Mouse (Mus musculus) cerebellum, adult 9-11 months (tissue): ENCODE measurements around the gene Rpl29.

Experiments used
- DNase-seq: peaks from one replicate; pipeline ENCODE4 v3.0.0; 2022

The Rpl29 gene

GRCm38 (mm10) chr9:106429221-106430014 lies at the start of gene Rpl29:
Rpl29 (plus strand) TSS chr9:106429454.
- peak; percentile 95 for DNase-seq

- DNase-seq, result peak; percentile 29
Observed at GRCm38 (mm10) chr9:106386181-106386864, 42.9 kb upstream of the Rpl29 start.

GRCm38 (mm10) chr9:106392828-106393527 lies 36.3 kb upstream of the Rpl29 start:
- no peak for DNase-seq

- DNase-seq, result no peak
Observed at GRCm38 (mm10) chr9:106393548-106393947, 35.7 kb upstream of the Rpl29 start.

GRCm38 (mm10) chr9:106394649-106395602 lies 34.3 kb upstream of the Rpl29 start:
- DNase-seq, result no peak

GRCm38 (mm10) chr9:106397733-106398132 lies 31.5 kb upstream of the Rpl29 start:
- no peak for DNase-seq

GRCm38 (mm10) chr9:106398667-106399311 lies 30.5 kb upstream of the Rpl29 start:
- no peak for DNase-seq

GRCm38 (mm10) chr9:106399808-106400207 lies 29.4 kb upstream of the Rpl29 start:
- DNase-seq, result no peak

GRCm38 (mm10) chr9:106402149-106402548 lies 27.1 kb upstream of the Rpl29 start:
- no peak for DNase-seq

- no peak for DNase-seq
Observed at GRCm38 (mm10) chr9:106402607-106403375, 26.5 kb upstream of the Rpl29 start.

GRCm38 (mm10) chr9:106405275-106405674 lies 24.0 kb upstream of the Rpl29 start:
- DNase-seq, result no peak

- DNase-seq, result no peak
Observed at GRCm38 (mm10) chr9:106406443-106407078, 22.7 kb upstream of the Rpl29 start.

GRCm38 (mm10) chr9:106409096-106409495 lies 20.2 kb upstream of the Rpl29 start:
- DNase-seq, result no peak

- no peak for DNase-seq
Observed at GRCm38 (mm10) chr9:106410086-106410650, 19.1 kb upstream of the Rpl29 start.

- no peak for DNase-seq
Observed at GRCm38 (mm10) chr9:106411091-106411594, 18.1 kb upstream of the Rpl29 start.

- no peak for DNase-seq
Observed at GRCm38 (mm10) chr9:106411729-106412128, 17.5 kb upstream of the Rpl29 start.

- DNase-seq, result no peak
Observed at GRCm38 (mm10) chr9:106412210-106412609, 17.0 kb upstream of the Rpl29 start.

GRCm38 (mm10) chr9:106413606-106414005 lies 15.6 kb upstream of the Rpl29 start:
- DNase-seq, result no peak

GRCm38 (mm10) chr9:106416826-106417225 lies 12.4 kb upstream of the Rpl29 start:
- no peak for DNase-seq
